Mouse (Mus musculus) stomach, postnatal 0 days (tissue): Measurements from ENCODE around the gene C8g. TPM values are rescaled to one million over a fixed set of nuclear protein-coding genes. Genes with fewer than 3 reads are reported as not detected.

ENCODE experiments used
- ATAC-seq: fragments of 200-750 bp; cut with Nextera tagmentation; 2 replicates; pipeline ENCODE4 v1.8.0; 2017; ENCODE audit not compliant: low FRiP score, low TSS enrichment
- DNase-seq: peaks from one replicate; pipeline ENCODE4 v3.0.0-alpha.2; 2016; ENCODE audit warnings: low spot score
- H3K27ac ChIP-seq: fragments of 300-500 bp; sonication (generic); replicated peaks from 2 replicates; pipeline ENCODE4 v1.5.1; 2014; ENCODE audit warnings: mild to moderate bottlenecking, control low read depth
- H3K27me3 ChIP-seq: fragments of 300-500 bp; sonication (generic); 2 replicates; pipeline ENCODE4 v1.6.1; 2014; ENCODE audit warnings: low read length; ENCODE audit not compliant: control insufficient read depth, insufficient read depth
- H3K36me3 ChIP-seq: fragments of 300-500 bp; sonication (generic); 2 replicates; pipeline ENCODE4 v1.6.1; 2014; ENCODE audit warnings: low read length, mixed read lengths; ENCODE audit not compliant: control insufficient read depth, insufficient read depth
- H3K4me1 ChIP-seq: fragments of 300-500 bp; sonication (generic); replicated peaks from 2 replicates; pipeline ENCODE4 v1.6.1; 2014; ENCODE audit warnings: antibody characterized with exemption; ENCODE audit not compliant: control insufficient read depth, insufficient read depth
- H3K4me2 ChIP-seq: fragments of 300-500 bp; sonication (generic); replicated peaks from 2 replicates; pipeline ENCODE4 v1.6.1; 2014; ENCODE audit warnings: low read depth, mild to moderate bottlenecking, control low read depth, moderate library complexity
- H3K4me3 ChIP-seq: fragments of 300-500 bp; sonication (generic); 2 replicates; pipeline ENCODE4 v1.5.1; 2014; ENCODE audit warnings: low read depth, low read length, control low read depth
- H3K9ac ChIP-seq: fragments of 300-500 bp; sonication (generic); 2 replicates; pipeline ENCODE4 v1.6.1; 2014; ENCODE audit warnings: mild to moderate bottlenecking, low read length, control low read depth, mixed read lengths
- H3K9me3 ChIP-seq: fragments of 300-500 bp; sonication (generic); 2 replicates; pipeline ENCODE4 v1.6.1; 2016; ENCODE audit warnings: low read length; ENCODE audit not compliant: control insufficient read depth
- CTCF ChIP-seq: IDR thresholded peaks from 2 replicates; pipeline ENCODE4 v1.5.1; 2016; ENCODE audit warnings: antibody characterized with exemption, low read depth, mild to moderate bottlenecking, moderate library complexity
- EP300 ChIP-seq: optimal IDR thresholded peaks from 2 replicates; pipeline ENCODE3; 2016; ENCODE audit warnings: antibody characterized with exemption
- WGBS: fragments of 180-500 bp; shearing (Covaris S2); extraction: QIAGEN DNeasy Blood & Tissue Kit; methylation state at CpG from one replicate; pipeline ENCODE4 v1.1.7; 2014; 5-methylcytosine and 5-hydroxymethylcytosine counted together
- polyA plus RNA-seq: library from polyadenylated mRNA; unstranded; fragments of >200 nt; fragmentation: Nextera tagmentation; extraction: Ambion mirVana; gene quantifications from 2 replicates; pipeline ENCODE4 v1.2.1, GENCODE M21; 2015

Gene C8g
- polyA plus RNA-seq, 1 experiment from 2014 or later, result 2.8 TPM

- Histone ChIP-seq H3K27ac (peak within 1 kb of the TSS; percentile 83), H3K4me3 (no peak within 1 kb of the TSS; the same call in 1 of the 2 replicates), H3K4me2 (peak within 1 kb of the TSS; percentile 32), H3K9me3 (no peaks in the 10 kb centered on the region), H3K36me3 (peaks cover 3% of the 10 kb centered on the region; the same call in 1 of the 2 replicates), H3K4me1 (peaks cover 11% of the 10 kb centered on the region), H3K27me3 (no peaks in the 10 kb centered on the region), H3K9ac (0 out of 2 replicates have a peak within 1 kb of the TSS, but pooled peaks have one; percentile 18)
- DNase-seq (peak; percentile 86), ATAC-seq (peak; percentile 58)
- 48% methylated on average over 14 of the region's 14 CpGs for WGBS
- TF ChIP-seq CTCF (0 out of 2 replicates have a peak, but pooled peaks have one; percentile 8), EP300 (no peak)
Observed at GRCm38 (mm10) chr2:25456205-25456953, 45.1 kb downstream of the C8g start, which contains the start of gene Clic3. Gene Clic3 (plus strand): TSS chr2:25456838.

GRCm38 (mm10) chr2:25452951-25453350 lies 48.6 kb downstream of the C8g start:
- DNase-seq, result no peak
- Histone ChIP-seq H3K9ac (no peak overlapping the region), H3K36me3 (no peaks in the 10 kb centered on the region), H3K9me3 (no peaks in the 10 kb centered on the region), H3K27me3 (no peaks in the 10 kb centered on the region), H3K4me1 (no peaks in the 10 kb centered on the region; the same call in 1 of the 2 replicates), H3K27ac (no peak overlapping the region), H3K4me3 (no peak overlapping the region), H3K4me2 (no peak overlapping the region)
- 48% methylated on average over 1 of the region's 1 CpGs for WGBS
- TF ChIP-seq CTCF, result no peak
- ATAC-seq, result no peak

GRCm38 (mm10) chr2:25450853-25451647 lies 50.5 kb downstream of the C8g start:
- Histone ChIP-seq H3K9me3 (no peaks in the 10 kb centered on the region), H3K36me3 (0 out of 2 replicates have a peak, but pooled peaks cover 2% of the 10 kb centered on the region), H3K4me1 (no peaks in the 10 kb centered on the region), H3K4me2 (no peak overlapping the region), H3K4me3 (no peak overlapping the region), H3K9ac (no peak overlapping the region), H3K27ac (no peak overlapping the region), H3K27me3 (no peaks in the 10 kb centered on the region)
- TF ChIP-seq CTCF (no peak), EP300 (no peak)
- no peak for DNase-seq
- WGBS, result 81% methylated on average over 8 of the region's 8 CpGs
- ATAC-seq, result no peak

Other genes starting within 250 kb of the C8g start
- gene Tmem203, start 246.3 kb downstream of the C8g start, polyA plus RNA-seq, result 38.2 and 39.7 TPM in 2 replicates
- gene Tprn, start 239.1 kb downstream of the C8g start, polyA plus RNA-seq, result 17.4 and 20.3 TPM in 2 replicates
- 149 and 162 TPM in 2 replicates for gene Ssna1, start 229.3 kb downstream of the C8g start, polyA plus RNA-seq
- 57.5 and 59.6 TPM in 2 replicates for gene Anapc2, start 229.2 kb downstream of the C8g start, polyA plus RNA-seq
- not detected in 2 replicates for gene Tmem210, start 213.6 kb downstream of the C8g start, polyA plus RNA-seq
- 34.9 and 42.1 TPM in 2 replicates for gene Lrrc26, start 211.8 kb downstream of the C8g start, polyA plus RNA-seq
- gene Grin1, start 182.5 kb downstream of the C8g start, polyA plus RNA-seq, result 1.3 TPM in 2 replicates
- 29.2 and 29.9 TPM in 2 replicates for gene Man1b1, start 169.4 kb downstream of the C8g start, polyA plus RNA-seq
- gene Dpp7, start 145.4 kb downstream of the C8g start, polyA plus RNA-seq, result 9.5 and 9.9 TPM in 2 replicates
- 33.2 and 36.9 TPM in 2 replicates for gene Uap1l1, start 136.0 kb downstream of the C8g start, polyA plus RNA-seq
- gene Sapcd2, start 129.4 kb downstream of the C8g start, polyA plus RNA-seq, result 14.1 and 16.6 TPM in 2 replicates
- gene Entpd2, start 105.8 kb downstream of the C8g start, polyA plus RNA-seq, result 21.2 and 23.3 TPM in 2 replicates
- gene Npdc1, start 102.4 kb downstream of the C8g start, polyA plus RNA-seq, result 52.8 and 53.0 TPM in 2 replicates
- 0.12 TPM in 1 of 2 replicates, not detected in the other for gene Fut7, start 78.5 kb downstream of the C8g start, polyA plus RNA-seq
- gene Abca2, start 73.0 kb downstream of the C8g start, polyA plus RNA-seq, result 1.7 and 2.6 TPM in 2 replicates
- gene Clic3, start 44.9 kb downstream of the C8g start, polyA plus RNA-seq, result 246 and 272 TPM in 2 replicates
- 51.7 and 59.7 TPM in 2 replicates for gene Paxx, start 40.6 kb downstream of the C8g start, polyA plus RNA-seq
- 4.7 and 5.2 TPM in 2 replicates for gene Ptgds, start 31.7 kb downstream of the C8g start, polyA plus RNA-seq
- gene Lcn12, start 7.8 kb downstream of the C8g start, polyA plus RNA-seq, result not detected in 2 replicates
- 39.3 and 47.5 TPM in 2 replicates for gene Fbxw5, start 969 bp downstream of the C8g start, polyA plus RNA-seq
- 15.9 and 16.0 TPM in 2 replicates for gene Traf2, start 45.2 kb upstream of the C8g start, polyA plus RNA-seq
- 351 and 372 TPM in 2 replicates for gene Edf1, start 56.1 kb upstream of the C8g start, polyA plus RNA-seq
- gene Mamdc4, start 73.1 kb upstream of the C8g start, polyA plus RNA-seq, result 0.34 and 0.55 TPM in 2 replicates
- 87.0 and 87.5 TPM in 2 replicates for gene Phpt1, start 73.5 kb upstream of the C8g start, polyA plus RNA-seq
- 0.29 and 0.52 TPM in 2 replicates for gene Ajm1, start 80.0 kb upstream of the C8g start, polyA plus RNA-seq
- 30.9 and 32.2 TPM in 2 replicates for gene Rabl6, start 106.8 kb upstream of the C8g start, polyA plus RNA-seq
- gene Ccdc183, start 116.0 kb upstream of the C8g start, polyA plus RNA-seq, result 0.21 and 0.34 TPM in 2 replicates
- gene Tmem141, start 120.3 kb upstream of the C8g start, polyA plus RNA-seq, result 32.4 and 33.3 TPM in 2 replicates
- 3.5 and 3.8 TPM in 2 replicates for gene Fcna, start 126.3 kb upstream of the C8g start, polyA plus RNA-seq
- 0.16 and 0.22 TPM in 2 replicates for gene Lcn8, start 151.4 kb upstream of the C8g start, polyA plus RNA-seq
- gene Lcn5, start 156.2 kb upstream of the C8g start, polyA plus RNA-seq, result not detected in 2 replicates
- gene Lcn6, start 175.1 kb upstream of the C8g start, polyA plus RNA-seq, result not detected in 2 replicates
- not detected in 2 replicates for gene Lcn10, start 181.0 kb upstream of the C8g start, polyA plus RNA-seq
- gene Obp2a, start 198.3 kb upstream of the C8g start, polyA plus RNA-seq, result 0.39 TPM in 1 of 2 replicates, not detected in the other
- 53.9 and 55.6 TPM in 2 replicates for gene Bmyc, start 205.0 kb upstream of the C8g start, polyA plus RNA-seq
- not detected in 2 replicates for gene Obp2b, start 235.3 kb upstream of the C8g start, polyA plus RNA-seq